Mouse (Mus musculus) intestine, embryonic 16.5 days (tissue): Measurements from ENCODE around the gene Magi2. TPM values are rescaled to one million over a fixed set of nuclear protein-coding genes. Genes with fewer than 3 reads are reported as not detected.
A peak's percentile ranks its signal among the peaks of the same experiment; 100 is the strongest.

ENCODE experiments used
- ATAC-seq: fragments of 200-750 bp; cut with Nextera tagmentation; 2 replicates; pipeline ENCODE4 v1.8.0; 2017; ENCODE audit warnings: moderate TSS enrichment, moderate library complexity
- H3K27ac ChIP-seq: fragments of 300-500 bp; sonication (generic); 2 replicates; pipeline ENCODE4 v1.5.1; 2014; ENCODE audit warnings: mild to moderate bottlenecking, low read length
- H3K27me3 ChIP-seq: fragments of 300-500 bp; sonication (generic); replicated peaks from 2 replicates; pipeline ENCODE4 v1.6.1; 2014; ENCODE audit warnings: low read length, control low read depth, mixed read lengths; ENCODE audit not compliant: control insufficient read depth, insufficient read depth
- H3K36me3 ChIP-seq: fragments of 300-500 bp; sonication (generic); 2 replicates; pipeline ENCODE4 v1.6.1; 2014; ENCODE audit warnings: low read length, control low read depth; ENCODE audit not compliant: control insufficient read depth, insufficient read depth
- H3K4me1 ChIP-seq: fragments of 300-500 bp; sonication (generic); 2 replicates; pipeline ENCODE4 v1.6.1; 2014; ENCODE audit warnings: low read length, control low read depth, mixed read lengths; ENCODE audit not compliant: control insufficient read depth, insufficient read depth
- H3K4me2 ChIP-seq: fragments of 300-500 bp; sonication (generic); 2 replicates; pipeline ENCODE4 v1.6.1; 2014; ENCODE audit warnings: low read depth, low read length, control low read depth
- H3K4me3 ChIP-seq: fragments of 300-500 bp; sonication (generic); 2 replicates; pipeline ENCODE4 v1.5.1; 2014; ENCODE audit warnings: mild to moderate bottlenecking, low read length
- H3K9ac ChIP-seq: fragments of 300-500 bp; sonication (generic); 2 replicates; pipeline ENCODE4 v1.6.1; 2014; ENCODE audit warnings: low read depth, low read length
- H3K9me3 ChIP-seq: fragments of 300-500 bp; sonication (generic); 2 replicates; pipeline ENCODE4 v1.6.1; 2016; ENCODE audit warnings: low read length, control low read depth; ENCODE audit not compliant: control insufficient read depth
- WGBS: fragments of 180-500 bp; shearing (Covaris S2); extraction: QIAGEN DNeasy Blood & Tissue Kit; methylation state at CpG from one replicate; pipeline ENCODE4 v1.1.7; 2014; 5-methylcytosine and 5-hydroxymethylcytosine counted together
- polyA plus RNA-seq: library from polyadenylated mRNA; unstranded; fragments of >200 nt; fragmentation: Nextera tagmentation; extraction: Ambion mirVana; gene quantifications from 2 replicates; pipeline ENCODE4 v1.2.1, GENCODE M21; 2015

Gene Magi2
- polyA plus RNA-seq, 1 experiment from 2014 or later, result 3.0 TPM

DNA sequence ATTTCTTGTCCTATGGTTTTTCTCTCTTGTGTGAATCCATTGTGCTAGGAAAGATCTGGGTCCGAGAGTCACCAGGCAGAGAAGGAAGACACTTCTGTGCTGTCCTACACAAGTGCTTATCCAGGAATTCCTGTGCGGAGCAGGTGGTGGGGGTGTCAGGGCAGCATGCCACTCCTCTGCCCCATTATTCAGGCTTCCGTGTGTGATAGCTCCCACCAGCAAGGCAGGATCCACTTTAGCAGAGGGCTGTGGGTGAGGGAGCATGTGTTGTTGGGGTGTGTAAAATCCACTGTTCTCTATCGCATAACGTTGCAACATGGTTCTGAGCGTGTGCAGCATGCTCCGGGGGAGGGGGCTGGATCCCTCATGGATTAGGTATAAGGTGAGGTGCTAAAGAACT, 682.8 kb downstream of the Magi2 start:
- Histone ChIP-seq H3K4me2 (no peak overlapping the region), H3K9ac (no peak overlapping the region), H3K4me3 (no peak overlapping the region), H3K36me3 (no peaks in the 10 kb centered on the region), H3K4me1 (no peaks in the 10 kb centered on the region), H3K27ac (no peak overlapping the region), H3K27me3 (no peaks in the 10 kb centered on the region), H3K9me3 (no peaks in the 10 kb centered on the region)
- ATAC-seq, result no peak
- 56% methylated on average over 7 of the region's 7 CpGs for WGBS

DNA sequence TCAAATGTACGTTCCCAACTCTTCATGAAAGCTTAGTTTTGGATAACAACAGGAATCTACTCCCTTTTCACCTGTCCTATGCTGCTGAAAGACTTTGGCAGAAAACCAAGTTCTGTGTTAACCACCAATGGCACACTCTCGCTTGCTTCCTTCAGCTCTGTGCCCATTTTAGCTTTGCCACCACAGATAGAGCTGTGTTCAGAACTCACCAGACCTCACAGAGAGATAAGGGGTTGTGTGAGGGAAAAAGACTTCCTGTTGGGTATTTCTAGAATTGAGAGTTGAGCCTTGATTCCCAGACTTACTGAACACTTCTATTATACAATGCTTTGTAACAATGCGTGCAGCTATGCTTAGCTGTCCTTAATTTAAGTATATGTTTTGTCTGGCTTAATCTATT, 705.3 kb downstream of the Magi2 start:
- 85% methylated on average over 3 of the region's 3 CpGs for WGBS
- no peak overlapping the region for H3K4me2 ChIP-seq
- no peaks in the 10 kb centered on the region for H3K27me3 ChIP-seq
- H3K27ac ChIP-seq, result no peak overlapping the region
- H3K9ac ChIP-seq, result no peak overlapping the region
- ATAC-seq, result no peak
- H3K9me3 ChIP-seq, result no peaks in the 10 kb centered on the region
- no peaks in the 10 kb centered on the region for H3K4me1 ChIP-seq
- H3K36me3 ChIP-seq, result no peaks in the 10 kb centered on the region
- H3K4me3 ChIP-seq, result no peak overlapping the region

DNA sequence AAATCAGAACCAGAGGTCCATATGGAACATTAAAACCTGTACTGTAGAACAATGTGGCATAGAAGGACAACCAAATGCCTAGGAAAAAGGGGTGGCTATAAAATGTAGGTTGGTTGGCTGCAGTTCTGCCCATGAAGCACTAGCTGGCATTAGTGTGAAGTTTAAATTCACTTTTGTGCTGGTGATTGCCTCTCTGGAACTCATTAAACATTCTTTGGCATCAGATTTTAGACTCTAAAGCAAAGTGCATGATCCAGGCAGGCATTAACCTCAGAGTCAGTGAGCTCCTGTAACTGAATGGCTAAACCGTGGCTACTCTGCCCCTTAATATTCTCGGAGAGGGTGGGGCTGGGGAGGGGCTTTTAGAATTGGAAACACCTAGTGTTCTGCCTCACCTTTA, 706.4 kb downstream of the Magi2 start:
- no peak for ATAC-seq
- no peak overlapping the region for H3K4me2 ChIP-seq
- WGBS, result 65% methylated on average over 2 of the region's 2 CpGs
- H3K9ac ChIP-seq, result no peak overlapping the region
- no peak overlapping the region for H3K27ac ChIP-seq
- no peaks in the 10 kb centered on the region for H3K9me3 ChIP-seq
- H3K27me3 ChIP-seq, result no peaks in the 10 kb centered on the region
- H3K4me3 ChIP-seq, result no peak overlapping the region
- H3K4me1 ChIP-seq, result no peaks in the 10 kb centered on the region
- H3K36me3 ChIP-seq, result no peaks in the 10 kb centered on the region

DNA sequence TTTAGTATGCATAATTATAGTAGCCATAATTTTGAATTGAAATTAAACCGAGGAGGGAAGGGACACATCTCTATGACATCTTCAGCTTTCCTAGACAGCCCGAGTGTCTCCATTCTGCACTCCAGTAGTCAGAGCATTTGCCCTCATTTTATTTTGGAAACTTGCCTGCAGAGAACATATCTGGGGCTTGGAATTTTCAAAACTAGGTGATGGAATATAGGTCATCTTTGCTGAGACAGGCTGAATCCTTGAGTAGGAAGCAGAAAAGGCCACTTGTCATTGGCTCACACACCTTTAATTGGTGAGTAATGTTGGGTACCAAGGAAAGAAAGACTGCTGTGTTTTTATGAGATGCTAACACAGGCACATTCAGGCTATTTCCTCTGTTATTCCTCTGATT, 724.3 kb downstream of the Magi2 start:
- Histone ChIP-seq H3K4me2 (no peak overlapping the region), H3K27ac (no peak overlapping the region), H3K27me3 (no peaks in the 10 kb centered on the region), H3K9me3 (no peaks in the 10 kb centered on the region), H3K4me1 (no peaks in the 10 kb centered on the region), H3K4me3 (no peak overlapping the region), H3K36me3 (no peaks in the 10 kb centered on the region), H3K9ac (no peak overlapping the region)
- 78% methylated on average over 2 of the region's 2 CpGs for WGBS
- no peak for ATAC-seq

GRCm38 (mm10) chr5:19964113-19964512, 737.3 kb downstream of the Magi2 start:
- H3K27ac ChIP-seq, result no peak overlapping the region
- peak; percentile 77 for ATAC-seq
- no peak overlapping the region for H3K4me3 ChIP-seq
- WGBS, result 64% methylated on average over 1 of the region's 1 CpGs
- H3K36me3 ChIP-seq, result no peaks in the 10 kb centered on the region
- no peaks in the 10 kb centered on the region for H3K9me3 ChIP-seq
- no peaks in the 10 kb centered on the region for H3K4me1 ChIP-seq
- H3K9ac ChIP-seq, result no peak overlapping the region
- no peaks in the 10 kb centered on the region for H3K27me3 ChIP-seq
- H3K4me2 ChIP-seq, result no peak overlapping the region

DNA sequence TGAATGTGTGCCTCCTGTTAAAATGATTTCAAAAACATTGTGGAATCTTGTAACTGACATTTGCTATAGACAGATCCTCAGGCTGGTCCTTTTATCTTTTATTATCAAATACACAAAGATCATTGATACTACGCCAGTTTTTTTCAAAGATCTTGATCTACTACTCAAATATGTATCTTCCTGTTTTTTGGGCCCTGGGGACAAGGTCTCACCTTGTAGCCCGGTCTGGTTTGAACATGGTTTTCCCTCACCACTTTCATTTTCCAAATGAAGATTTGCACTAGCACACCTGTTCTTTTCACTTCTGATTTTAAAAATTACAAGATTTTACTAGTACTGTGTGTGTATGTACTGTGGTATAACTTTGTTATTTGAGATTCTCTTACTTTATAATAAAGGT, 745.9 kb downstream of the Magi2 start:
- Histone ChIP-seq H3K4me2 (no peak overlapping the region), H3K27me3 (no peaks in the 10 kb centered on the region), H3K9me3 (no peaks in the 10 kb centered on the region), H3K4me1 (no peaks in the 10 kb centered on the region), H3K9ac (no peak overlapping the region), H3K27ac (no peak overlapping the region), H3K36me3 (no peaks in the 10 kb centered on the region), H3K4me3 (no peak overlapping the region)
- ATAC-seq, result no peak
- 87% methylated on average over 2 of the region's 2 CpGs for WGBS

- H3K4me3 ChIP-seq, result no peak overlapping the region
- H3K4me1 ChIP-seq, result no peaks in the 10 kb centered on the region
- 89% methylated on average over 3 of the region's 3 CpGs for WGBS
- H3K27ac ChIP-seq, result no peak overlapping the region
- H3K9me3 ChIP-seq, result no peaks in the 10 kb centered on the region
- ATAC-seq, result no peak
- no peaks in the 10 kb centered on the region for H3K27me3 ChIP-seq
- H3K36me3 ChIP-seq, result no peaks in the 10 kb centered on the region
- no peak overlapping the region for H3K4me2 ChIP-seq
- no peak overlapping the region for H3K9ac ChIP-seq
Observed at GRCm38 (mm10) chr5:19973852-19974251, 747.0 kb downstream of the Magi2 start.

- WGBS, result 85% methylated on average over 6 of the region's 6 CpGs
Observed at GRCm38 (mm10) chr5:19981518-19981917, 754.7 kb downstream of the Magi2 start.

DNA sequence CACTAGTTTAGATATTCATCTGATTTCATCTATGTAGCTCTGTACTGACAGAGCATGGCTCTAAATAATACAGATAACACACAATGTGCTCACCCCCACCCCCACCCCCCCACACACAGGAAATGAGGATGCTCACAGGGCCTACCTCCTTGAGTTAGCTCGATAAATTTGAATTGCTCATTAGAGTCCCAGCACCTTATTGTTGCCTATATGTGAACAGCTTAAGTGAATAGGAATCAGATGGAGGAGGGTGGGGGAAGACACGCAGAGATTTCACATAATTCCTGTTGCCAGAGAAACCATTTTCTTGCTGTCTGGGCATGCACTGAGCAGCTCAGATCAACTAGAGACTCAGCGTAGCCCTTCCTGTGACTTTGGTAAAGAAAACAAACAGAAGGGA, 755.2 kb downstream of the Magi2 start:
- Histone ChIP-seq H3K9ac (no peak overlapping the region), H3K4me1 (no peaks in the 10 kb centered on the region), H3K36me3 (no peaks in the 10 kb centered on the region), H3K27ac (no peak overlapping the region), H3K4me2 (no peak overlapping the region), H3K27me3 (no peaks in the 10 kb centered on the region), H3K9me3 (no peaks in the 10 kb centered on the region), H3K4me3 (no peak overlapping the region)
- no peak for ATAC-seq
- 67% methylated on average over 3 of the region's 3 CpGs for WGBS

More at GRCm38 (mm10) chr5:19981518-19981917, 754.7 kb downstream of the Magi2 start:
- Histone ChIP-seq H3K9me3 (no peaks in the 10 kb centered on the region), H3K4me3 (no peak overlapping the region), H3K36me3 (no peaks in the 10 kb centered on the region), H3K27me3 (no peaks in the 10 kb centered on the region), H3K4me1 (no peaks in the 10 kb centered on the region), H3K9ac (no peak overlapping the region), H3K27ac (no peak overlapping the region), H3K4me2 (no peak overlapping the region)
- ATAC-seq, result no peak

DNA sequence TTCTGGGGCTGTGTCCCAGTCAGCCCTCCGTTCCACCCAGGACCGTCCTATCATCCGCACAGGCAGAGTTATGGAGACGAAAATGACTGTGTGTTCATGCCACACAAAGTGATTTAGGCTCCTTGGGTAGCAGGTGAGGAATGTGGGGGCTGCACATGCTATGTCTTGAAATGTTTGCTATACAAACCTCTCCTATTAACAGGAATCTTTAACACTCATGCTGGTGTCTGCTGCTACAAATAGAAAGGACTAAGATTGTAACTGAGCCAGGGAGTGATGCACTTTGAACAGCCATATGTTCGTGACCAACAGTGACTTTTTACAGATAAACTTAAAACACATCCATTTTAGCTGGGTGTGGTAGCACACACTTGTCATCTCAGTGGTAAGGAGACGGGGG, 772.6 kb downstream of the Magi2 start:
- H3K4me2 ChIP-seq, result no peak overlapping the region
- ATAC-seq, result no peak
- H3K36me3 ChIP-seq, result no peaks in the 10 kb centered on the region
- WGBS, result 81% methylated on average over 6 of the region's 6 CpGs
- H3K4me3 ChIP-seq, result no peak overlapping the region
- no peaks in the 10 kb centered on the region for H3K4me1 ChIP-seq
- no peaks in the 10 kb centered on the region for H3K27me3 ChIP-seq
- no peak overlapping the region for H3K9ac ChIP-seq
- H3K9me3 ChIP-seq, result no peaks in the 10 kb centered on the region
- no peak overlapping the region for H3K27ac ChIP-seq
